Mouse (Mus musculus) small intestine, adult 2 months (tissue): ENCODE measurements at regions not wholly inside any gene's neighbourhood (a gene's known extent, or its start where the extent isn't known, plus 50 kb on each side); places are given as distances from the start of the nearest gene placed in this dataset.

Experiments
- H3K27ac ChIP-seq: fragments of 200-500 bp; 2 replicates; pipeline ENCODE4 v1.5.1; 2012; ENCODE audit warnings: low read depth, low read length, control low read depth, inconsistent platforms; ENCODE audit not compliant: insufficient read depth
- H3K27me3 ChIP-seq: fragments of 200-500 bp; 2 replicates; pipeline ENCODE4 v1.6.1; 2012; ENCODE audit warnings: mild to moderate bottlenecking, moderate library complexity, low read length, inconsistent platforms; ENCODE audit not compliant: control insufficient read depth, insufficient read depth
- H3K36me3 ChIP-seq: fragments of 200-500 bp; 2 replicates; pipeline ENCODE4 v1.6.1; 2012; ENCODE audit warnings: mild to moderate bottlenecking, low read length, control low read depth, inconsistent platforms; ENCODE audit not compliant: control insufficient read depth, insufficient read depth
- H3K4me1 ChIP-seq: fragments of 200-500 bp; 2 replicates; pipeline ENCODE4 v1.6.1; 2012; ENCODE audit warnings: low read length, inconsistent platforms, mixed read lengths; ENCODE audit not compliant: control insufficient read depth, insufficient read depth, insufficient read length
- H3K4me3 ChIP-seq: fragments of 200-500 bp; 2 replicates; pipeline ENCODE4 v1.5.1; 2012; ENCODE audit warnings: low read depth, mild to moderate bottlenecking, control low read depth, inconsistent platforms, low read length, moderate library complexity
- CTCF ChIP-seq: fragments of 200-500 bp; IDR thresholded peaks from 2 replicates; pipeline ENCODE4 v1.5.1; 2012; ENCODE audit warnings: low read depth, mild to moderate bottlenecking, control low read depth, inconsistent platforms, low read length, moderate library complexity, mixed read lengths; ENCODE audit not compliant: insufficient replicate concordance, insufficient read length; ENCODE audit errors: extremely low read depth
- POLR2A ChIP-seq: fragments of 200-500 bp; IDR thresholded peaks from 2 replicates; pipeline ENCODE4 v1.6.1; 2012; ENCODE audit warnings: low read depth, mild to moderate bottlenecking, control low read depth, inconsistent platforms, low read length, moderate library complexity
- WGBS: fragments of 180-500 bp; shearing (Covaris S2); methylation state at CpG from one replicate; pipeline ENCODE4 v1.1.7; 2018; 5-methylcytosine and 5-hydroxymethylcytosine counted together

- Histone ChIP-seq H3K27ac (no peak overlapping the region), H3K36me3 (no peaks in the 10 kb centered on the region), H3K4me1 (no peaks in the 10 kb centered on the region), H3K4me3 (no peak overlapping the region), H3K27me3 (no peaks in the 10 kb centered on the region)
- WGBS: 86% methylated on average over 5 of the region's 5 CpGs
- TF ChIP-seq POLR2A: no peak
- no peak for TF ChIP-seq CTCF
Measured at GRCm38 (mm10) chr2:101441081-101441630, 183.4 kb upstream of the Rag2 start.

DNA sequence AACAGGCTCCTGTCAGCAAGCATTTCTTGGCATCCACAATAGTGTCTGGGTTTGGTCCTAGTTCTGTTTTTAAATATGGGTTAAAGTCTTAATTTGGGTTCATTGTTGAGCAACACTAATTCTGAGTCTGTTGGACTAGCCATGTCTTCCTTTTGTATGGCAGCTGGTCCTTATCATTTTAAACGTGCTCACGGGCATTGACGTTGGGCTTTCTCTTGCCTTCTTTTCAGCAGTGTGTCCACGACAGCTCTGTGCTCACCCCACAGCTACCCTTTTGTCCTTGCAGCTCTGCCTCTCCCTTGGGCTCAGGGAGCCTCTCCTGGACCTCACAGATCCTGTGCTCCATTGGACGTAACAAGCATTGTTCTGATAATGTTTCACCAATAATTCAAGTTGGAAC lies 168.9 kb upstream of the Rag2 start:
- H3K27ac ChIP-seq: no peak overlapping the region
- H3K36me3 ChIP-seq: no peaks in the 10 kb centered on the region
- no peak for TF ChIP-seq CTCF
- no peak for TF ChIP-seq POLR2A
- no peaks in the 10 kb centered on the region for H3K27me3 ChIP-seq
- no peak overlapping the region for H3K4me3 ChIP-seq
- H3K4me1 ChIP-seq: no peaks in the 10 kb centered on the region
- 70% methylated on average over 5 of the region's 5 CpGs for WGBS

DNA sequence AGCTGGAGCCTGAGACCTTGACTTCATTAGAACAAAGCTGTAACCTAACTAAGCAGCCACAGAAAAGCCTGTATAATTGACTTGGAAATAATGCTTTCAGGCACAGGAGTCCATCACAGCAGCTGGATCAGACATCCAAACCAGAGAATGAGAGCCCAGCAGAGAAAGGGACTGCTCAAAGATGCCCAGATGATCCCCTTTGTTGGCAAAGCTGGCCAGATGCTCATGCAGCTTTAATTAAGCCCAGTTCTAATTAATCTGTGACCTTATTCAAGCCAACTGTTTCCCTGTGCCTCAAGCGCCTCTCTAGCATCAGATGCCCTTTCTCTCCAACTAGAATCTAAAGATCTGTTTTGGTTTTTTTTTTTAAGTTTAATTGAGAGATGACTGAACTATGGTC lies 165.6 kb upstream of the Rag2 start:
- no peak overlapping the region for H3K27ac ChIP-seq
- WGBS: 86% methylated on average over 1 of the region's 1 CpGs
- no peaks in the 10 kb centered on the region for H3K27me3 ChIP-seq
- no peaks in the 10 kb centered on the region for H3K4me1 ChIP-seq
- H3K4me3 ChIP-seq: no peak overlapping the region
- H3K36me3 ChIP-seq: no peaks in the 10 kb centered on the region
- TF ChIP-seq POLR2A: no peak
- TF ChIP-seq CTCF: no peak

DNA sequence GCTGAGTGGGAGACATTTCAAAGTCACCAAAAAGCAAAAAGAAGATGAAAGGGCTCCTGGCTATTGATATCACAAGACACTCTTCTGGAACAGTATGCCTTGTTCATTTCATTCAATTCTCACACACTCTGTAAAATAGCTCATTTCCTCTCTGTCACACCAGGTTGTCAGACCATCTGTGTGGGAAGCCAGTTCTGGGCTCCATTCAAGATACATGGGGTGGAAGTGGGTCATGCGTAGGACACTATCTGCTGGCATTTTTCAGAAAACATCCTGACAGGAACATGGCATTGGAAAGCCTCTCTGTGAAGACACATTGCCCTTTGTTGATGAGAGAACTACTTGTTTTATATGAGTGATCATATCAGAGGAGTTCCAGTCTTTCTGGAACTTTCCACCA lies 162.1 kb upstream of the Rag2 start:
- no peak overlapping the region for H3K4me3 ChIP-seq
- TF ChIP-seq CTCF: no peak
- no peak for TF ChIP-seq POLR2A
- H3K27me3 ChIP-seq: no peaks in the 10 kb centered on the region
- H3K36me3 ChIP-seq: no peaks in the 10 kb centered on the region
- H3K27ac ChIP-seq: no peak overlapping the region
- no peaks in the 10 kb centered on the region for H3K4me1 ChIP-seq
- WGBS: 98% methylated on average over 1 of the region's 1 CpGs

DNA sequence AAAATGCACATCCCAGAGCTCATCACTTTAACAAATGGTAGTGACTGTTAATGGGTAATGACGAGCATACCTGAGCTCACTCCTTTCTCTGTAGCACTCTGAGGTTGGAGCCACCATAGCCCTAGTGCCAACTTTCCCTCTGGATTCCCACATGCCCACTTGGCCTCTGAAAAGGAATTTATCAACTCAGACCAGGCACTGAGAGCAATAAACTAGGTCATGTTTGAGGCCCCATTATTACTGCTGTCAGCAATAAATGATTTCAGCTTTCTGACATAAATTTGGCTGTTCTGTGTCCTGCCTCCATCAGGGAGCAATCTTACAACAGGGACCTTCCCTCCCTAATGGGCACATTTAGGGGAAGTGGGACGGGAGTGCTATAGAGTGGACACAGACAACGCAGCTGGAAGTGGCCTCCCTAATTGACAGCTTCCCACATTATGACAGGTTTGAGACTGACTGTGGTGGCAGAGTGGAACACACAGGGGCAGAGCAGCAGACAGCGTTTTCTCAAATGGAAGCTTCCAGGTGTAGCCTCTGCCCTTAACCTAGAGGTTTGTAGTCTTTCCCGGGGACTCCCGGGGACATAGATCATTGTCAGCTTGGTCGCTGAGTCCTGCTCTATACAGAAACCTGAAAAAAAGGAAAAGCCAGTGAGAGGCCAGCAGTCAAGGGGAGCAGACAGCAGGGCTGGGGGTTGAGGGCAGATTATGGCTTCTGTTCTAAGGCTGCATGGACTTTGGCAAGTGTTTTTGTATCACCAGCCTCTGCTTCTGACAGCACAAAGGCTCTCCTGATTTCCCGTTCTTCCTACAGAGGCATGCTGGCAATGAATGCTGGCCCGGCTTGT lies 160.0 kb upstream of the Rag2 start:
- 48% methylated on average over 9 of the region's 9 CpGs for WGBS
- H3K36me3 ChIP-seq: no peaks in the 10 kb centered on the region
- H3K4me3 ChIP-seq: no peak overlapping the region
- TF ChIP-seq CTCF: no peak
- TF ChIP-seq POLR2A: no peak
- no peaks in the 10 kb centered on the region for H3K4me1 ChIP-seq
- no peak overlapping the region for H3K27ac ChIP-seq
- H3K27me3 ChIP-seq: no peaks in the 10 kb centered on the region

DNA sequence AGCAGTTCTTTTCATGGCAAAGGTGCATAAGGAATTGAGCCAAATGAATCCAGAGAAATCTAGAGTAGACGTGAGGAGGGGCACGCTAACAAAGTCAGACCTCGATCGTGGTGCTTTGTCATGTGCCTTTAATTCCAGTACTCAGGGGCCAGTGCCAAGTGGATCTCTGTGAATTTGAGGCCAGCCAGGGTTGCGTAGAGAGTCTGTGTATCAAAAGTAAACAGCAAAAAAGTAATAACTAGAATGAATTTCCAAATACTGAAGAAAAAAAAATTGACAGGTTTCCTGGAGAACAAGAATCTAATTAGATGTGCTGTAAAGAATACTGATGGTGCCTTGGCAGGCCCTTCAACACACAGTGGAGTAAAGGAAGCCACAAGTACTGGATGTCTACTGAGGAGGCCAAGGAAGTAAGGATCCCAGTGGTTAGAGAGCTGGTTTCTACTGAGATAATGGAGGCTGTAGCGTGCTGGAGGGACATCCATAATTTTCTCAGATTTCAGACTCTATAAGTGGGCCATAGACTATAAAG lies 153.9 kb upstream of the Rag2 start:
- 81% methylated on average over 6 of the region's 6 CpGs for WGBS
- no peak for TF ChIP-seq POLR2A
- no peak for TF ChIP-seq CTCF
- no peak overlapping the region for H3K27ac ChIP-seq
- no peaks in the 10 kb centered on the region for H3K27me3 ChIP-seq
- H3K4me3 ChIP-seq: no peak overlapping the region
- no peaks in the 10 kb centered on the region for H3K4me1 ChIP-seq
- H3K36me3 ChIP-seq: no peaks in the 10 kb centered on the region

DNA sequence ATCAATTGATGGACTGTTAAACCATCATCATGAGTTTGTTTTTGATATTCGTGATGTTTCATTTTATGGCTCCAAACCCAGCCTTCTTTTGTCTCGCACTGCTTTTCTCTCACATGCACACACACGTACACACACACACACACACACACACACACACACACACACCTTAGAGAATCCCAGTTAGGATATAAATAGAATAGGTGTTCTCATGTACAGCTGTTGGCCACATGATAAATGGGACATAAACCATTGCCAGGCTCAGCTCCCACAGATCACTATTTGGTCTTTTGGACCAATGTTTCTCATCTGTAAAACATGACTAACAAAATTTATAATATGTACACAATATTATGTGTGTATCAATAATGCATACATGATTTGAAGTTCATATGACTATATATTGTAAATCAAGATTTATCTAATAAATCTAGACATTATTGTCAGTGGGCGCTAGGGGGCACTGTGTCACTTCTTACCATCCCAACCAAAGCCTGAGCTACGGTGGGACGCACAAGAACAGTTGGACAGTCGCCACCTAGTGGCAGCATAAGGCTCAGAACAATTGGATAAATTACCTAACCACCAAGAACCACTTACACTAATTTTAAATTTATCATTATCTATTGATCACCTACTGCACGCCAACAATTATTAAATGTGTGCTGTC lies 151.9 kb upstream of the Rag2 start:
- no peaks in the 10 kb centered on the region for H3K36me3 ChIP-seq
- no peak overlapping the region for H3K27ac ChIP-seq
- no peaks in the 10 kb centered on the region for H3K4me1 ChIP-seq
- WGBS: 30% methylated on average over 8 of the region's 8 CpGs
- TF ChIP-seq CTCF (peak; percentile 96; the same call in 1 of the 2 replicates), POLR2A (no peak)
- H3K4me3 ChIP-seq: no peak overlapping the region
- H3K27me3 ChIP-seq: no peaks in the 10 kb centered on the region
